Mouse (Mus musculus) thymus, adult 2 months (tissue): Measurements from ENCODE around the gene H2-M10.4.

Experiments
- CTCF ChIP-seq: fragments of 200-500 bp; IDR thresholded peaks from 2 replicates; pipeline ENCODE4 v1.5.1; 2012; ENCODE audit warnings: mild to moderate bottlenecking, control low read depth, low read length, moderate library complexity, borderline replicate concordance; ENCODE audit not compliant: control insufficient read depth, poor library complexity, insufficient read depth; ENCODE audit errors: extremely low read depth
- POLR2A ChIP-seq: fragments of 200-500 bp; IDR thresholded peaks from 2 replicates; pipeline ENCODE4 v1.6.1; 2012; ENCODE audit warnings: mild to moderate bottlenecking, low read length, control low read depth, moderate library complexity; ENCODE audit not compliant: control insufficient read depth, poor library complexity, insufficient read depth; ENCODE audit errors: extremely low read depth

- no peak for TF ChIP-seq CTCF
- no peak for TF ChIP-seq POLR2A
These were observed 21.7 kb upstream of the H2-M10.4 start for GRCm38 (mm10) chr17:36483865-36484264.
